Mouse (Mus musculus) B cell, adult (primary cell): ENCODE measurements around the gene Epor. TPM values are rescaled to one million over a fixed set of nuclear protein-coding genes. Genes with fewer than 3 reads are reported as not detected.

Source experiments
- total RNA-seq: library from RNA; stranded (reverse); gene quantifications from 4 replicates; pipeline ENCODE4 v1.2.4, GENCODE M21; 2023; ENCODE audit not compliant: inconsistent age

Gene Epor
- 0.30 to 0.60 TPM in 2 of 4 replicates, not detected in the others for total RNA-seq

GRCm38 (mm10) chr9:21963417-21963816, at the start of gene Epor:
Gene Epor, minus strand, starts transcription at chr9:21963506.

GRCm38 (mm10) chr9:22002194-22003162, 39.2 kb upstream of the Epor start, which contains the start of the genes Ccdc151 and Prkcsh:
Gene Ccdc151, minus strand, starts transcription at chr9:22002634.
Gene Prkcsh, plus strand, starts transcription at chr9:22002806.

GRCm38 (mm10) chr9:21989230-21990110, 26.2 kb upstream of the Epor start, which contains the start of gene Rgl3:
Gene Rgl3, minus strand, starts transcription at chr9:21989446.

GRCm38 (mm10) chr9:21955570-21956281, 7.6 kb downstream of the Epor start, which contains the start of gene Swsap1:
Gene Swsap1, plus strand, starts transcription at chr9:21955755.

GRCm38 (mm10) chr9:21936692-21937570, 26.4 kb downstream of the Epor start, which contains the start of gene Plppr2:
Gene Plppr2, plus strand, starts transcription at chr9:21937033.

GRCm38 (mm10) chr9:21927208-21927753, 36.0 kb downstream of the Epor start, which contains the start of the genes Ccdc159 and Tmem205:
Gene Ccdc159, plus strand, starts transcription at chr9:21927471.
Gene Tmem205, minus strand, starts transcription at chr9:21927556.

GRCm38 (mm10) chr9:21918035-21918592, 45.2 kb downstream of the Epor start, which contains the start of gene Rab3d:
Gene Rab3d, minus strand, starts transcription at chr9:21918192.

Other genes with a start within 250 kb of the Epor start
- gene Ldlr, start 240.0 kb downstream of the Epor start, total RNA-seq, result 12.0 to 21.0 TPM (median 19.3 TPM) in 4 replicates
- 1.4 to 4.4 TPM (median 3.2 TPM) in 4 replicates for gene Spc24, start 203.2 kb downstream of the Epor start, total RNA-seq
- gene Kank2, start 164.8 kb downstream of the Epor start, total RNA-seq, result 0.09 to 0.19 TPM (median 0.10 TPM) in 3 of 4 replicates, not detected in the other
- gene Angptl8, start 128.0 kb downstream of the Epor start, total RNA-seq, result not detected in 4 replicates
- gene Dock6, start 110.9 kb downstream of the Epor start, total RNA-seq, result 11.6 to 16.2 TPM (median 12.1 TPM) in 4 replicates
- 3.8 to 5.1 TPM (median 4.2 TPM) in 4 replicates for gene Rab3d, start 45.3 kb downstream of the Epor start, total RNA-seq
- gene Ccdc159, start 36.0 kb downstream of the Epor start, total RNA-seq, result not detected in 4 replicates
- 0.67 TPM in 1 of 4 replicates, not detected in the others for gene Tmem205, start 36.0 kb downstream of the Epor start, total RNA-seq
- gene Plppr2, start 26.5 kb downstream of the Epor start, total RNA-seq, result 0.63 to 1.7 TPM (median 1.1 TPM) in 4 replicates
- gene Swsap1, start 7.8 kb downstream of the Epor start, total RNA-seq, result 8.1 to 10.0 TPM (median 9.1 TPM) in 4 replicates
- 0.19 to 0.21 TPM in 2 of 4 replicates, not detected in the others for gene Rgl3, start 25.9 kb upstream of the Epor start, total RNA-seq
- not detected in 4 replicates for gene Ccdc151, start 39.1 kb upstream of the Epor start, total RNA-seq
- gene Prkcsh, start 39.3 kb upstream of the Epor start, total RNA-seq, result 66.4 to 85.8 TPM (median 77.1 TPM) in 4 replicates
- gene Elavl3, start 88.5 kb upstream of the Epor start, total RNA-seq, result not detected in 4 replicates
- gene Gm49318, start 107.8 kb upstream of the Epor start, total RNA-seq, result not detected in 4 replicates
- 31.9 to 34.7 TPM (median 32.9 TPM) in 4 replicates for gene Zfp653, start 107.9 kb upstream of the Epor start, total RNA-seq
- 18.3 to 23.0 TPM (median 22.1 TPM) in 4 replicates for gene Ecsit, start 121.9 kb upstream of the Epor start, total RNA-seq
- 0.21 TPM in 1 of 4 replicates, not detected in the others for gene Cnn1, start 135.7 kb upstream of the Epor start, total RNA-seq
- 38.1 to 44.9 TPM (median 41.1 TPM) in 4 replicates for gene Elof1, start 153.7 kb upstream of the Epor start, total RNA-seq
- gene Acp5, start 172.2 kb upstream of the Epor start, total RNA-seq, result 207 to 275 TPM (median 227 TPM) in 4 replicates
- 12.8 to 20.2 TPM (median 16.1 TPM) in 4 replicates for gene Pigyl, start 193.3 kb upstream of the Epor start, total RNA-seq
- not detected in 4 replicates for gene Zfp872, start 224.6 kb upstream of the Epor start, total RNA-seq